Mouse (Mus musculus) olfactory bulb, adult 2 months (tissue): ENCODE measurements around the gene Trim37.

Experiments used
- CTCF ChIP-seq: fragments of 200-500 bp; IDR thresholded peaks from 2 replicates; pipeline ENCODE4 v1.5.1; 2012; ENCODE audit warnings: low read depth, mild to moderate bottlenecking, low read length, moderate library complexity; ENCODE audit not compliant: insufficient read depth
- POLR2A ChIP-seq: fragments of 200-500 bp; IDR thresholded peaks from 2 replicates; pipeline ENCODE4 v1.6.1; 2012; ENCODE audit warnings: mild to moderate bottlenecking, low read depth, low read length, moderate library complexity; ENCODE audit not compliant: insufficient read depth

DNA sequence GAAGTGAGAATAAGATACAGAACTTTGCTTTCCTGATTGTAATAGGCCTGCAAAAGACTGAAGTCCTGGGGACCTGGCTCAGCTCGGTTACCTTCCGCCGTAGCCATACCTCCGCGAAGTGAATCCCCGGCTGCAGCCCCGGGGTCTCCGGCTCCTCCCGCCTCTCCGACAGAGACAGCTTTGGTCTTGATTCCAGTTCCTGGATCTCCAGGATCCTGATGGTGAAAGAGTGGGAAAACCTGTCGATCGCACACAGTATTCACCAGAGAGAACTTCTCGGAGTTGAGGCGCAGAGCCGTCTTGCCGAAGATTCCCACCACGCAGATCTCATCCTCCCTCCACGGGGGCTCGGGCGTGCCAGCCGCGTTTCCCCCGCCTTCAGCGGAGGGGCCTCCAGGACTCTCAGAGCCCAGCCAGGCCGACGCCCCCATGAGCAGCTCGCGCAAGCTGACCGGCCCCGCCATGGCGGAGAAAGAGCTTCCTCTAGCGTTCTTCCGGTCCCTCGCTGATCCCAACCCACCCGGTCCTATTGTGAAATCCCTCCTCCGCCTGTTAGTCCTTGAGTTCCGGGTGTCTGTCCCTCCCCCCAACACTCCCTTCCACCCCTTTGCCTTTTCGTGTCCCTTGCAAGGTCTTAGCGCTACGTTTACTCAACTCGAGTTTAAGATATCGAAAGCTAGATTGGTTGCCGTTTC, 40.4 kb upstream of the Trim37 start, which contains the start of gene Smg8:
- TF ChIP-seq CTCF (no peak), POLR2A (peak; percentile 68)
